Mouse (Mus musculus): ENCODE data around the gene Nwd2.

Nwd2 gene

DNA sequence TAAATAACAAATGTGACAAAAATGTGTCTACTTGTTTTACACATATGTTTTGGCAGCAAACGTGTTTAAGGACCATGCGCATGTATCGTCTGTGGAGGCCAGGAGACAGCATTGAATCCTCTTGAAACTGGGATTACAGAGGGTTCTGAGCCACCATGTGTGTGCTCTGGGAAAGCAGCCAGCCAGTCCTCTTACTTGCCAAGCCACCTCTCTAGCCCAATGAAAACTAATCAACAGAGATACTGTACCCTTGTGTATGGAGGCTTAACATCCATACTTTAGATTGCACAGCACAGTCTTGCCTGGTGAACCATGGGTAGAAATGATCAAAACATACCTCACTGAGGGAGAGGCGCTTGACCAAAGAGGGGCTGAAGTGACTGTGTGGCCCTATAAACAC, 117.0 kb downstream of the Nwd2 start:
- no peak for DNase-seq

DNA sequence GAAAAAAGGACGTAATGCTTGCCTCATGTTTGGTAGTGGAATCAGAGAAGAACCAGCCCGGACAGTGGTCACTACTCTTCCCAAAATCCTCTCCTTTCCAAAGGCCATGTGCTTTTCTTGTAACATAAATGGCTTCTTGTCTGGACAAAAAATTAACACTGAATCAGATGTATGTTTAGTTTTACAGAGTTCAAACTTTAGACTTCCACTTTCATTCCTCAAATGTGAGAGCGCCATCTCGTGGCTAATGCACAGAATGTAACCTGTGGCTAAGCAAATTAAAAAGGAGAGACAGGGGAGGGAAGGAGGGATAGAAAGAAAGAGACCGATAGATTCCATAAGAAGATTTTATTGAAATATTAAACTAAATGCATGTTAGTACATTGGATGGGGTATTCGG, 117.8 kb downstream of the Nwd2 start:
- peak in 1 of 2 experiments; percentile 11 for DNase-seq

DNA sequence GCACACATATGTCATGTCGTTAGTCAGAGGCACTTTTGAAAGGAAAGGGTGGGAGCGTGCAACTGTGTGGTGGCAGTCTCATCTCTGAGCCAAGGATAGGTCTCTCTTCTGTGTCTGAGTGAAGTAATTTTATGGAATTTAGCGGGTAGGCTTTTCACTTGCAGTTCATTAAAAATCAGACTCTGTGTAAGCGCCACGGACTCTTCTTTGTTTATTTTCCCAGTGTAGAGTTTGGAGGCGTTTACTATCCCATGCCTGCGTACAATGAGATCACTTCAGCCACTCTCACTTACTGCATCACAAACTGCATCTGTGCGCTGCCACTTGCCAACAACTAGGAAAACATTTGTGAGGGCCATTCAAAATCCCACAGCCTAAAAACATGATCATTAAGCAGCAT, 118.6 kb downstream of the Nwd2 start:
- no peak for DNase-seq

DNA sequence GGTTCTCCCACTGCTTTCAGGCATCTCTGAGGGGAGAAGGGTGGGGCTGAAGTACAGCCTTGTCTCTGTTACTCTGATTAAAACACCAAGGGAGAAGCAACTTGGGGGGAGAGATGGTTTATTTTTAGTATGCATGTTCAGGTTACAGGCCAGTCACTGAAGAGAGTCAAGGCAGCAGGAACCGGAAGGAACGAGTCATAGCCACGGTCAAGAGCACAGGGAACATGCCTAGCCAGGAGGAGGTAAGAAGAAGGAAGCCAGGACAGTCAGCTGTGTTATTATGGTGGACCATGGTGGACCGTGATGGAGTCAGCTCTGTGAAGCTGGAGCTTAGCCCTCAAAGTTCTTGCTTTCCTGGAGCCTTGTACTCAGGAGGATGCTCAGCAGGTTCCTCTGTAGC, 119.3 kb downstream of the Nwd2 start:
- DNase-seq, result no peak

DNA sequence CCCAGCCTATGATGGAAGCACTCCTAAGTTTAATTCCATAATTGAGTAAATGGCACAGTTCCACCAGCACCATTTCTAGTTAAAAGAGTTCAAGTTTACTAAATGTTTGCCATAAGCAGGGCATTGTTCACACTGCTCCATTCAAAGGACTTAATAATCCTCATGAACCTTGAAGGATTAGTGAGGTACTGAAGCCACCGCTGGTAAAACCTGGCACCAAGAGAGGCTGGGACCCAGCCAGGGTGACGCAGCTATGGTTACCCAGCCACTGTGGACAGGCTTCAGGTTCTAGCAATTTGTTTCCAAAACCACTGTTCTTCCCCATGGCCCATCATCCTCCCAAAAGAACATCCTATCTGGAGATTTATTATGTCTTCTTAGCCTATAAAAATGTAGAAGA, 124.1 kb downstream of the Nwd2 start:
- no peak for DNase-seq

DNA sequence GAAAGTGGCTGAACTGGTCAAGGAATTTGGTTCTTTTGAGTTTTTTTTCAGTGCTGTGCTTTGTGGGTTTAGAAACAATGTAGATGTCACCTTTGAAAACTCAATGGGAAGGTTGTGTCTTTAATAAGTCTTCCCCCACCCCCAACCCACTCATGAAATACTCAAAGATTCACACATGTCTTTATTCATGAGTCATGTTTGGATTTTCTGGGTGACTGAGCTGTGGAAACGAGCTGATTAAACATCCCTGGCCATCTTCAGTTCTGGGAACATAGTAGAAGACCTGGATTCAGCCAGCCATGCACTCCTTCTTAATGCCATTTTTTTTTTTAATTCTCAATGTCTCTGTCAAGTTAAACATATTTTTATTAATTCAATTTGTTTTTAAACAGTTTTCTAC, 124.7 kb downstream of the Nwd2 start:
- no peak for DNase-seq

DNA sequence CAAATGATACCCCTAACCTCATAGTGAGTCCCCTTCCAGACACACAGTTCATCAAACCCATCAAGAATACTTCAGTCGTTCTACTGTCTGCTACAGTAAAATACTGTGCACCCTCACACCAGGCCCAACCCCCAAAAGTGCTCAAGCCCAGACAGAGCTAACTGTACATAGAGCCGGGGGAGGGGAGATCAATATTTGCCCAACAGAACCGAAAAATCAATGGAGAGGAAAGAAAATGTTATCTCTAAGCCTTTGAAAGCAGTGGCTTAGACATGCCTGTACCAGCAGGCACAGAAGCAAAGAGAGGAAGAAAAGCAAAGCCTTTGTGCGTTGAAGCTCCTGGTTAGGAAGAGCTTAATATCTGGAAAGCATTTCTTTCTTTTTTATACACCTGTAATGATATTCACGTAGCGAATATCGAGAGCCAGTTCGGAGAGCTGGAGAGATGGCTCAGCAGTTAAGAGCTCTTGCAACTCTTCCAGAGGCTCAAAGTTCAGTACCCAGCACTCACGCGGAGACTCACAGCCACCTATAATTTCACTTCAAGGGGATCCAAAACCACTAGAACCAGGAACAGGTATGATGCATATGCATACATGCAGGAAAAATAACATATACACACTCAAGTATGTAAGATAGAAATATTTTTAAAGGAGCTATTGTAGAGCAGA, 139.4 kb downstream of the Nwd2 start:
- no peak for DNase-seq

DNA sequence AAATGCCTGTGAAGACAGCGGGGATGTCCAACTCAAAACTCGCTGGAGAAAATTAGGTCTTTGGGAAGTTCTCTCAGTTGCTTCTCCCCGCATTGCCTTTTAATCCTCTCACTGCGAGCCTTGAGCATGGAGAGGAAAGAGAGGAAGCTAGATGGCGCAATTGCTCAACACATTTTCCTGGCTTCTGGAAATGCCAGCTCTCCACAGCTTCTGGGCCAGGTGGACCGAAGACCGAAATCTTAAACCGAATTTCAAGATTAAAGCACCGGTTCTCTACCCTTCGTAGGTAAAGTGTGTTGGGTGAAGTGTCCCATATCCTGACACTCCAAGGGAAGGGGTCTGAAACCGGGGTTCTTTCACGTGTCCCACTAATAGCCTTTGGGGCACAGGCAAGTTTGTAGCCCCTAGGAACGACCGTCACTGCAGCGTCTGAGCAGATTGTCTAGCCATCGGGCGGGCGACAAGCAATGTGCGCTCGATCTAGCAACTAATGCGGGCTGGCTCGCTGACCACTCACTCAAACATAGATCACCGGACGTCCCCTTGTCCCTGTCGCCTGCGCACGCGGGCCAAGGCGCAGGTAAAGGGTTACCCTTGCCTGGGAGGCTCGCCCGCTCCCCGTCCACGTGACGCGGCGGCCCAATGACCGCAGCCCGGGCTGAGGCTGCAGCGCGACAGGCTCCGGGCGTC, 163.1 kb downstream of the Nwd2 start, which contains the start of gene 0610040J01Rik:
0610040J01Rik (plus strand) TSS at position 545 of the 690 bp plus-strand sequence.
- DNase-seq, result peak; percentile 7 to 16

DNA sequence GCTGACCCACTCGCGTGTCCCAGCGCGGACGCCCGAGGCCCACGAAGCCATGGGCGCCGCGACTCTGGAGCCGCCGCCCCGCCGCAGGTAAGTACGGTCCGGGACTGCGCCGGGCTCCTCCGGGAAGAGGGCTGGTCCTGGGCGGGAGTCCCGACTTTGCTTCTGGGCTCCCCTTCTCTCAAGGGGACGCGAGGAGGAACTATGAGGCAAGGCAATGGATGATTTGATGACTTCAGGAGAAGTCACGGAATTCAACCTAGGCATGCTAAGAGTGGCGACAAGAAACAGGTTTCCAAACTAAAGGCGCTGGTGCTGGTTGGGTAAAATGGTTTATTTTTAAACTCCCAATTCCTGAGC, 163.6 kb downstream of the Nwd2 start:
- DNase-seq, result no peak

DNA sequence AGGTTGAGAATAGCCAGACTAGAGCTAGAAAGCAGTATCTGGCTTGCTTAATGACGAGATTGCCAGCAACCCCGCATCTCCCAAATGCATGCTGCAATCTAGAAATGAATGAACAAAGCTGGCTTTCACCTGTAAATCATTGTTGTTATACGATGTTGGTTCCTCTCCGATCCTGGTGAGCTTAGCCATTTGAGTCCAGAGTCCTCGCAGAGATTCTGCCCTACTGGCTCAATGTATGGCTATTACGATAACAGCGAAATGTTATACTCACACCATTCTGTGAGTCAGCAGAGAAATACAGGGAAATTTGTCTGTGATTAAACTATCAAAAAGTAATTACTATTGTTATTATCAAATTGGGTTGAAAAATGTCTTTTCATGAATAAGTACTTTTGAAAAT, 167.7 kb downstream of the Nwd2 start:
- DNase-seq, result no peak

DNA sequence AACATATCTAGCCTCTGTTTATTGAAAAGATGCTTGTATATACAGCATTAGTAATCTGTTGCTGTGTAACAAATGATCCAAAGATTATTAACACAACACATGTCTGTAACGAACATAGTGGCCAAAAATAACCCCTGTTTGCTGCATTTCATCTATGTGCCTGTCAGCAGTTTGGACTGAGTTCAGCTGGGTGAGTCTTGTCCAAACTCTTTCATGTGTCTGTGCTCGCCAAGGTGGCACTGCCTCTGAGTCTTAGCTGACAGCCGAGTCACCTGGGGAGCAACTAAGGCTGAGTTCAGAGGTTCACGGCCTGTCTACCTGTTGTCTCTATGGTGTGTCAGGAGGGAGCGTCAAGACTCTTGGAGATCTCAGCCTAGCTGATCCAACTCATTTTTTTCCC, 168.4 kb downstream of the Nwd2 start:
- no peak for DNase-seq

DNA sequence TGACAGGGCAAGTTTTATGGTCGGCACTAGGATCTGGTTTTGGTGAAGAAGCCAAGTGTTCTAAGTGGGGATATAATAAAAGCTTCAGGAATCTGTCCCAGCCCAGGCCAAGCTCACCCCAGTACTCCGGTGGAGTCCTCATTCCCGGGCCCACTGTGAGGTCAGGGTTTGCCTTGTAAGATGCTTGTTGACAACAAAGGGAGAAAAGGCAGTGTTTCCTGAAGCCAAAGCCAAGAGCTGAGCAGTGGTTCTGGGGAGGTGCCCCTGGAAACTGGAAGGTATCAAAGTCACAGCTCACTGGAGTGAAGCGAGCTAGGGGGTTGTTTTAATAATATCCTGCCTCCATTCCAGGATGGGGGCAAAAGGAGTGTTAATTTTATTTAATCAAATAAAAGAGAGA, 170.1 kb downstream of the Nwd2 start:
- no peak for DNase-seq

DNA sequence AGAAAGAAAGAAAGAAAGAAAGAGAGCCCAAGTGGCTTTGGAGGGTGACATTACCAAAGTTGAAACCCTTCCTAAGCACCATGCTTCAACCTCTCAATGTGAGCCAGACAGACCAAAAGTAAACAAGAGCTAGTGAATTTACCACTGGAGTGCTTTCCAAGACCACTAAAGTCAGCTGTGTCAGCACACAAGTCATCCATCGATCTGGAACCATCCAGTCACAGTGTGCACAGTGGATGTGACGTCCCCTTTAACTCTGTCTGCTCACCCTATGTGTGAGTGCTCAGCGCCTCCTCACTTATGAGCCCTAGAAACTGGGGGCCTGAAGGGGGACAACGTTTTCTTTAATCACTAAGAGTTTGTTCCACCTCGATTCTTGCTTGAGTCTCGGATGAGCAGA, 170.6 kb downstream of the Nwd2 start:
- no peak for DNase-seq

DNA sequence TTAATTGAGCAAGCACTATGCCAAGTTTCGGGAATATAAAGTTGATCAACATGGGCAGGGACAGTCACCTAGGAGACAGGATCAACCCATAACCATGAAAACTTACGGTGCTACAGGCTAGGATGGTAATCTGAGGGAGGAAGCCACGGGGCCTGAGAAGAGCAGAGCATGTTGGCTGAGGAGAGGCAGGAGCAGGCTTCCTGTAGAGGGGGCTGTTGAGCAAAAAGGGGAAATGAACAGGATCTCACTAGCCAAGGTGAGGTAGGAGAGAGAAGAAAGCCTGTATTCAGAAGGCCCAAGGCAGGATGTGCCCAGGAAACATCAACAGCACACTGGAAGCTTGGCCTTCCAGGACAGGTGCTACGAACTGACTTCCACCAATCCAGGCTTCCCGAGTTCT, 172.3 kb downstream of the Nwd2 start:
- DNase-seq, result no peak

DNA sequence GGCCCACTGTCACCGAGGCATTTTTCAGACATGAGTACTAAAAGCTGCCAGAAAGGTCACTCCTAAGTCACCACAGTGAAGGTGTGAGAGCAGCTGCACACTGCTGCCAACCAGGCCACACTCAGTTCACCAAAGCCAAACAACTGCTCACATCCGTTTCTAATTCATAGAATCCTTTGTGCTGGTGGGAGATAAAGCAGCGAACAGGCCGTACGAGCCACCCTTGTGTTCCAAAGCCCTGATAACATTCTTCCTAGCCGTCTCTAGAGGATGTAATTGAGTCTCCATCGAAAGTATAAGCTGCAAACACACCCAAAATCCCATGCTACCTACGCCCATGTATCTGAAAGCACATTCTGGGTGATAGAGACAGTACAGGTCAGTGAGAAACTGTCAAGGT, 173.0 kb downstream of the Nwd2 start:
- no peak for DNase-seq

DNA sequence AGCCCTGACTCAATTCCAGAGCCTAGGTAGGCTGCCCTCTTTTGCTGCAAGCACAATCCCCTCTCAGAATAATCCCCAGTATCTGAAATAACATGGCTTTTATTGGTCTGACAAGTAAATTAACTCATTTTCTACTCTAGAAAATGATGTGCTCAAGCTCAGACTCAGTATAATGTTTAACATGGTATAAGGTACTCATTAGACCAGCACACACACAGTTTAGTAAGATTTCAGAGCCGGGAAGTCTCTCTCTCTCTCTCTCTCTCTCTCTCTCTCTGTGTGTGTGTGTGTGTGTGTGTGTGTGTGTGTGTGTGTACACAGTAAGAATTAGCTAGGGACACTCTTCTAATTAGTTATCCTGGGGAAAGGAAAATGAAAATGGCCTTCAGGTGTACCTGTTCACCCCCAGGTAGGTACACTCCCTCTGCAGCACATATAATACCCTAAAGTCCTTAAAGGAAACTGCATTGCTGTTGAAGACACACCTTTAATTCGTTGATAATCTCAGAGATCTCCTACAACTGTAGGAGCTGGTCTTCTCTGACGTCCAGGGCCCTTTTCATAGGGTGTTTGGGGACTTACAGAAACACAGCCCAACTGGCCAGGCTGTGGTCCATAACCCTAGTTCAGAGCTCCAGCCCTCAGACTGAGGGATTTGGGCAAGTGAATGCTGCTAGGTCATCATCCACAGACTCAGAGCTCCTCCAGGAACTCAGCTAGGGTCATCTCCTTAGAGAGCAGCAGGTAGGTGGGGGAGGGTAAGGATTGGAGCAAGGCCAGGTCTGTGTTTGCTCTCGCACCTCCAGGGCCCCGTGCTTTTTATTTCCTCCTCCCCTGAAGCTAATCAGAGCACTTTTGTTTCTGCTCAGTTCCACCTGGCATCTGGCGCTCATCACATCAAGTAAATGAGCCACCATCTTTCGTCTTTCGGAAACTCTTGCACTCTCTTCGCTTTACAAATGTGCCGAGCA, 174.7 kb downstream of the Nwd2 start:
- no peak for DNase-seq

DNA sequence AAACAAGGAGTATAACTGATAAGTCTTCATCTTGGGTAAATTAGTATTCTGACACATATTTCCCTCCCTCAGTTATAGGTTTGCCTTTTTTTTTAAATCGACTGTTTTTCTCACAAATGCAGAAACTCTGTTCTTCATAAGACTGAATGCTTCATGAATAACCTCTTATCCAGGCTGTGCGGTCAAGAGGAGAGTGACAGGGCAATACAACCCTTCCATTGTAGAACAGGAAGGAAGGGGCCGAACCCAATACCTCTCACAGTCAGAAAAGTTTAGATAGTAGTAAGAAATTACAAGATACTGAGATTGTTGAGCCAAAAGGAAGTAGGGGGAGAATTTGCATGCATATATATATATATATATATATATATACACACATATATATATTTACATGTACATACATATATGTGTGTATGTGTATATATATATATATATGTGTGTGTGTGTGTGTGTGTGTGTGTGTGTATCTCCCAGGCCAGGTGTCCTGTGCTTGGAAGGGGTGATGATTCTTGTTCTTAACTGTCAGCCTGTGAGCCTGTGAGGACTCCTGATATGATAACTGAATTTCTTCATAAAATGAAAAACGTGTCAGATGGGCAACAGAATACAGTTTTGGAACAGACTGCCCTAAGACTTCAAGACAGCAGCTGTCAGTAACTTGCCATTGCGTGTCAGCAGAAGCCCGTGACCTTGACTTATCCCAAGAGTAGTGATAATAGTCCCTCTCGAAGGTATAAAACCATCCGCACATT, 175.9 kb downstream of the Nwd2 start:
- DNase-seq, result no peak

DNA sequence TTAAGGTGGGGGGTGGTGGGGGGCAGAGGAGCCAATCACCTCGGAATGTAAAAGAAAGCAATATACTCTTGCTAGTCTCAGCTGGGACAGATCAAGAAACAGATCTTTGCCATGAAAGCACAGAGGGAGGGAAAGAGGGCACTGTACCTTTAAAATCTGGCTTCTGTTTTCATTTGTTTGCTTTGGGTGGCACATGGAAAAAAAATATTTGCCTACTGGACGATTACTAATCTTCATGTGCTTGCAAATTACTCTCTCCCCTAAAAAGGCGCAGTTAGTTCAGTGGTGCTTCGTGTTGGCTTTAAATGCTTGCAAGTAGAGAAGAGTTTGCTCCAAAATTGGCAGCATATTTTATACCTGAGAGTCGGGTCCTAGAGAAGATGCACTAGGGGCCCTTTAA, 177.0 kb downstream of the Nwd2 start:
- no peak for DNase-seq

DNA sequence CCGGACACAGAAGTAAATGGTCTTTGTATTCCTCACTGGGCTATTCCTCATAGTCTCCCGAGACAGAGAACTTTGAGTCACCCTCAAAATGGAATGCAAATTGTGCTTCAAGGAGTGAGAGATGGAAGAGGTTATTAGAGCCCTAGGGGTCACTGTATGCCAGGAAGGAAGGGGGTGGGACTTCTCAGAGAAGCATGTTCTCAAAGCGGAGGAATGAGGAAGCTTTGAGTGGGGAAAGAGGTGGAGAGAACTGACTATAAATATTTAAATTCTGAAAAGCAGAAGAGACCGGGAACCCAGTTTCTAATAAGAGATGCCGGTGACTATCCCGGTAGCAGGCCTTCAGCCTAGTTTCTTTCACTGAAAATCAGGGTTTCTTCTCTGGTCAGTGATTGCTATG, 178.1 kb downstream of the Nwd2 start:
- DNase-seq, result no peak

DNA sequence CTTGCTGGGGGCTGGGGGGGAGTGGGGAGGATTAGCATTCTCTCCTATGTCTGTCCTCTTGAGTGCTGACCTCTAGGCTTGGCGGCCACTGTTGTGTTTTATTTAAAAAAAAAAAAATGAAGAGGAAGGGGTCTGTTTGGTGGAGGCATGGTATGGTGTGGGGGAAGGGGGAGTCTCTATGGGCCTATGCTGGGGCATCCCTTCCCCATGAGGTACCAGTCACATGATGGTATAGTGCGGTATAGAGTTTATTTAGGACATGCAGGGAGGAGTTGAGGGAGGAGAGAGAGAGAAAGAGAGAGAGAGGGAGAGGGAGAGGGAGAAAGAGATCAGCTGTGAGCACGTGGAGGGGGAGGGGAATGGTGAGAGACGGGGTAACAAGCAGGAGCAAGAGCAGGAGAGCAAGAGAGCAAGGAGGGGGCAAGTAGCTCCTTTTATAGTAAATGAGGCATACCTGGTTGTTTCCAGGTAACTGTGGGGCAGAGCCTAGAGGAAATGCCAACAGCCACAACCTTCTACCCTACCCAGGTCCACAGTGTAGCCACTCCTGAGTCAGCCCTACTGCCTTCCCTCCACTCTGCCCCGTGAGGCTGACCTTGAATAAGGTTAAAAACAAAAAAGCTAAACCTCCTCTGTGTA, 178.6 kb downstream of the Nwd2 start:
- DNase-seq, result no peak

DNA sequence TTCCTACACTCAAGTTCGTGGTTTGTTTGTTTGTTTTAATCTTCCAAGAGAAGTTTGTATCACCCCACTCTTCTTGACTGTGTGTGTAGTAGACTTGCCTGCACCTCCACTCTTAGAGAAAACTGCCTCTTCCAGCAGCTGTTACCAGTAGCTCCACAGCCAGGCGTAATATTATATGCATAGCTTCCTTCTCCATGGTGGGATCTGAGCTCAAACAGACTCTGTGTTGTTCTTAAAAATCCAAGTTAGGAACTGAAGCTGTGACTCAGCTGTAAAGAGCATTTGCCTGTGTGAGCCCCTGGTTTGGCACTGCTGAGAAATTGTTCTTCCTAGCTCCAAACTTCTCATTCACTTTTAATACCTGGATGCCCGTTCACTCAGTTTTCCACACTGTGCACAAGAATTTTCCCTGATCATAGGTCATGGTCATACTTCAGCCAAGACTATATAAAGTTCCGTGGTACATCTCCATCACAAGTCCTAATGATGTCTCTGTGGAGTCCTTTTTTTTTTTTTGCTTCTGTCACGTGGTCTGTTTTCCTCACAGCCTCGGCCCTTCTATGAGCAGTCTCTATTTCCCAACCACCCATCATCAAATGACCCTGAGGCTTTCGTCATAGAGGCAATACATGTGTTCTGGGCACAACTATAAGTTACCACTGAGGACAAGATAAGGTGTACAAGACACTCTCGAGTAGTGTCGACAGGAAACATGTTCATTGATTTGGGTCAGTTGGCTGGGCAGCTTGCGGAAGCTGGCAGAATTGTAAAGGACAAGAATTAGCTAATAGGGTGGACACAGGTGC, 179.7 kb downstream of the Nwd2 start:
- no peak for DNase-seq

DNA sequence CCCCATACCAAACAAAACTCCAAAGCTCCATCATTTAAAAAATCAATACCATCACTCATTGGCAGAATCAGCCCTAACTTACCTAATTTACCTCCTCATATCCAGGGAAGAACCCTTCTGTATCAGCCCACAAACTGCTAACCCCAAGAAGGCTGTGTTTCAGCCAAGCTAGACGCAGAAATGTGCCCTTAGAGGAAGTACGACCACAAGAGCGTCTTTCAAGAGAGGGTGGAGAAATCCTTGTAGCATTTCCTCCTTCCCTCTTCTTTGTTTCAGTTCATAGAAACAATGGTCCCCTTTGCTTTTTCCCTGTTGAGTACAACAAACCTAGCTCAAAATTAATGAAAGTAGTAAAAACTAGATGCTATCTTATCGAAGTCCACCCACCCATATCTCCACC, 182.2 kb downstream of the Nwd2 start:
- DNase-seq, result no peak

Data from thymus, postnatal 36 days (tissue).